Comparison of ENCODE assay signal across 30 mouse cellular contexts in genomic region chr4:136672335-136673090, GRCm38 (mm10). TPM values are rescaled to one million over a fixed set of nuclear protein-coding genes. Genes with fewer than 3 reads are reported as not detected.
DNase-seq lines count a peak whose midpoint lies in the region; ATAC-seq and TF ChIP-seq lines count a peak whose summit lies in the region.
"Had no signal": no experiment of that assay in that cellular context is flagged by ENCODE, and none has a peak within 500 bp of the region (broad histone marks: within the 10 kb centered on the region; RNA-seq: fewer than 3 reads in every experiment).

No protein-coding gene starts in this region.

- H3K4me1 ChIP-seq in ES-Bruce4 (ENCODE audit: control insufficient read depth, insufficient read depth, low read length) (peaks cover 4% of the 10 kb centered on the region), ES-E14 (ENCODE audit: control insufficient read depth in 2 of 2, insufficient read depth in 2 of 2, low read length in 2 of 2, poor library complexity in 1 of 2) (peaks cover 2 to 8% of the 10 kb centered on the region in 2 experiments; a peak in 1 of 4 replicates)
- peaks cover 8% of the 10 kb centered on the region; the same call in 1 of the 2 replicates for H3K4me1 ChIP-seq in midbrain, embryonic 13.5 days (replicated peaks)
- H3K4me1 ChIP-seq: forebrain, embryonic 10.5 days; hindbrain, embryonic 15.5 days had no signal

- H3K27me3 ChIP-seq in ES-Bruce4 (ENCODE audit: control insufficient read depth, insufficient read depth, low read length, poor library complexity, severe bottlenecking), result no peaks in the 10 kb centered on the region
- no peaks in the 10 kb centered on the region for H3K27me3 ChIP-seq in midbrain, embryonic 13.5 days
- H3K27me3 ChIP-seq: hindbrain, embryonic 12.5 days; hindbrain, embryonic 15.5 days had no signal

- no peak for TF ChIP-seq CTCF in ES-Bruce4 (IDR thresholded peaks at IDR 0.05; ENCODE audit: low read depth, low read length)

- H3K9ac ChIP-seq in ES-Bruce4 (ENCODE audit: low read depth, poor library complexity, severe bottlenecking) (no peak overlapping the region), ES-E14 (ENCODE audit: insufficient read depth, low read depth, low read length, poor library complexity, severe bottlenecking) (peak overlapping the region; percentile 4; the same call in 1 of the 2 replicates)
- no peak overlapping the region for H3K9ac ChIP-seq in midbrain, embryonic 13.5 days (replicated peaks)
- H3K9ac ChIP-seq: forebrain, postnatal 0 days; hindbrain, embryonic 12.5 days; hindbrain, embryonic 15.5 days had no signal

- 91% methylated on average over 19 of the region's 19 CpGs for whole genome bisulfite sequencing in midbrain, embryonic 13.5 days

- no peak for TF ChIP-seq POLR2A in ES-Bruce4 (IDR thresholded peaks at IDR 0.05; ENCODE audit: insufficient read depth, low read length)

- TF ChIP-seq EP300 in ES-Bruce4 (IDR thresholded peaks at IDR 0.05; ENCODE audit: insufficient read depth, low read depth, low read length), result no peak

- in situ Hi-C loops in ES-E14 (cut with MboI; ENCODE audit: low sequenced_read_pairs in 2 of 2, unreplicated experiment in 2 of 2), result loop anchor here (10.0 to 25.0 kb wide), 2 partner anchors 172 to 390 kb away; no protein-coding TSS in a partner anchor

- H3K36me3 ChIP-seq in ES-Bruce4 (ENCODE audit: control insufficient read depth, insufficient read depth, low read length, poor library complexity, severe bottlenecking), result no peaks in the 10 kb centered on the region
- peaks cover 2% of the 10 kb centered on the region; the same call in 1 of the 2 replicates for H3K36me3 ChIP-seq in ES-E14 (ENCODE audit: control insufficient read depth, insufficient read depth, low read length, poor library complexity, severe bottlenecking)
- peaks cover 80% of the 10 kb centered on the region for H3K36me3 ChIP-seq in midbrain, embryonic 13.5 days

- DNase-seq in ES-E14 (ENCODE audit: low read depth, low spot score), result peak; percentile 65
- DNase-seq in R1 (ENCODE audit: low read depth, low spot score), result peak; percentile 87
- DNase-seq in kidney, postnatal 36 days, result no peak
- DNase-seq: adrenal gland, adult 8-10 months; adrenal gland, postnatal 25 days; cerebellum, adult 11-12 months; cerebellum, adult 8-10 months; cerebellum, postnatal 10 days; forebrain, postnatal 0 days; gastrocnemius, adult 2 months; gastrocnemius, postnatal 14 days; heart, adult 11 months had no signal

- no peaks in the 10 kb centered on the region for H3K9me3 ChIP-seq in ES-Bruce4 (replicated peaks; ENCODE audit: control insufficient read depth, insufficient read depth, low read length, poor library complexity, severe bottlenecking)
- H3K9me3 ChIP-seq in ES-E14 (ENCODE audit: control insufficient read depth, insufficient read depth, low read depth, low read length), result no peaks in the 10 kb centered on the region
- no peaks in the 10 kb centered on the region for H3K9me3 ChIP-seq in midbrain, embryonic 13.5 days
- H3K9me3 ChIP-seq: forebrain, embryonic 10.5 days; hindbrain, embryonic 12.5 days; hindbrain, embryonic 15.5 days had no signal

- peak overlapping the region; percentile 23 for H3K4me3 ChIP-seq in ES-Bruce4 (ENCODE audit: low read depth, low read length)
- H3K4me3 ChIP-seq in ES-E14 (ENCODE audit: insufficient read depth in 1 of 2, low read depth in 1 of 2, low read length in 2 of 2, poor library complexity in 1 of 2, severe bottlenecking in 1 of 2), result peak overlapping the region; percentile 14 to 22; a peak in 2 of 4 replicates
- H3K4me3 ChIP-seq in midbrain, embryonic 13.5 days (replicated peaks), result no peak overlapping the region
- H3K4me3 ChIP-seq: forebrain, embryonic 10.5 days; gastrocnemius, adult 2 months; hindbrain, embryonic 12.5 days; hindbrain, embryonic 15.5 days had no signal

- no peak for ATAC-seq in activated CD4-positive, CD25-positive, alpha-beta regulatory T cell, adult 4 months
- ATAC-seq in midbrain, embryonic 13.5 days, result no peak
- ATAC-seq: CD4-positive, CD25-positive, alpha-beta regulatory T cell, adult 4 months; forebrain, embryonic 14.5 days; forebrain, postnatal 0 days; intestine, postnatal 0 days had no signal

- no peak overlapping the region for H3K4me2 ChIP-seq in midbrain, embryonic 13.5 days (replicated peaks)
- H3K4me2 ChIP-seq: heart, embryonic 11.5 days; hindbrain, embryonic 12.5 days; hindbrain, embryonic 15.5 days had no signal

- H3K27ac ChIP-seq in ES-Bruce4 (ENCODE audit: insufficient read depth, low read length) (no peak overlapping the region), ES-E14 (ENCODE audit: insufficient read depth, low read depth, low read length, poor library complexity, severe bottlenecking) (no peak overlapping the region)
- H3K27ac ChIP-seq in midbrain, embryonic 13.5 days, result no peak overlapping the region
- H3K27ac ChIP-seq: forebrain, embryonic 10.5 days; gastrocnemius, adult 2 months; hindbrain, embryonic 12.5 days; hindbrain, embryonic 15.5 days had no signal

TF ChIP-seq in ES-E14, 5 proteins besides CTCF, POLR2A, EP300 and RAD21:
- no peak for TF ChIP-seq ZNF384 (IDR thresholded peaks at IDR 0.05; ENCODE audit: low read depth, low read length)
- no peak for TF ChIP-seq ZC3H11A (IDR thresholded peaks at IDR 0.05; ENCODE audit: borderline replicate concordance, low read depth, low read length)
- no peak for TF ChIP-seq MAFK (IDR thresholded peaks at IDR 0.05; ENCODE audit: insufficient read depth, low read depth, low read length)
- TF ChIP-seq CHD2 (IDR thresholded peaks at IDR 0.05; ENCODE audit: low read depth, low read length), result no peak
- TF ChIP-seq HCFC1 (IDR thresholded peaks at IDR 0.05; ENCODE audit: borderline replicate concordance, insufficient read depth, low read length), result no peak

RNA-seq across cellular contexts. Expression of gene Lactbl1, which starts 50.1 kb away (rescaled TPM):
- not detected in 2 replicates for polyA plus RNA-seq in ES-Bruce4 (2011; ENCODE audit: insufficient read depth, insufficient read length, low read depth, missing spikeins)
- total RNA-seq in ES-E14 (2012; rRNA removed), result not detected in 2 replicates
- polyA plus RNA-seq in activated CD4-positive, CD25-positive, alpha-beta regulatory T cell, adult 4 months (2017; shearing (Covaris generic)), result not detected
- 0.09 TPM in 1 of 2 replicates, not detected in the other for polyA plus RNA-seq in midbrain, embryonic 13.5 days (2015; fragmentation: Nextera tagmentation; extraction: Ambion mirVana)
- total RNA-seq: adrenal gland, adult 8-10 months; adrenal gland, postnatal 25 days; gastrocnemius, adult 2 months; gastrocnemius, postnatal 14 days; gastrocnemius, postnatal 4 days; heart, postnatal 25 days had no signal
- polyA plus RNA-seq: C2C12; embryonic facial prominence, embryonic 11.5 days; embryonic facial prominence, embryonic 14.5 days; forebrain, embryonic 10.5 days; forebrain, embryonic 14.5 days; heart, embryonic 11.5 days; heart, embryonic 14.5 days; heart, postnatal 0 days; intestine, embryonic 14.5 days; intestine, postnatal 0 days had no signal

Comparison
In these comparisons a context has a peak if more than half of its experiments do, and no peak if none do; other contexts are left out.
1. DNase-seq: peak in ES-E14 (single experiment) and R1 (single experiment); none in kidney, postnatal 36 days (0 of 2).